Mouse (Mus musculus): Measurements from ENCODE around the gene Gpx4.
"Not testable (repeated sequence)": the region's sequence is repeated elsewhere in the genome, so short reads cannot be mapped to it uniquely, and the experiment has no call there.

Gene Gpx4

GRCm38 (mm10) chr10:80051618-80052373, 4.8 kb downstream of the Gpx4 start:
- DNase-seq = no peak

GRCm38 (mm10) chr10:80052374-80052764, 5.4 kb downstream of the Gpx4 start:
- DNase-seq = no peak

- DNase-seq = peak; percentile 100
Observed at GRCm38 (mm10) chr10:80053259-80053780, 6.4 kb downstream of the Gpx4 start.

- peak; percentile 66 for DNase-seq
Observed at GRCm38 (mm10) chr10:80053831-80054815, 7.2 kb downstream of the Gpx4 start.

- not testable (repeated sequence) for DNase-seq
Observed at GRCm38 (mm10) chr10:80054911-80055310, 7.9 kb downstream of the Gpx4 start.

- DNase-seq = no peak
Observed at GRCm38 (mm10) chr10:80055364-80055763, 8.4 kb downstream of the Gpx4 start.

GRCm38 (mm10) chr10:80055891-80056290, 8.9 kb downstream of the Gpx4 start:
- no peak for DNase-seq

- DNase-seq = no peak
Observed at GRCm38 (mm10) chr10:80056506-80056905, 9.5 kb downstream of the Gpx4 start.

- DNase-seq = no peak
Observed at GRCm38 (mm10) chr10:80056976-80057682, 10.2 kb downstream of the Gpx4 start.

GRCm38 (mm10) chr10:80057683-80058326, 10.8 kb downstream of the Gpx4 start:
- no peak for DNase-seq

- DNase-seq = no peak
Observed at GRCm38 (mm10) chr10:80063104-80063503, 16.1 kb downstream of the Gpx4 start.

GRCm38 (mm10) chr10:80063877-80064650, 17.1 kb downstream of the Gpx4 start:
- DNase-seq = no peak

GRCm38 (mm10) chr10:80069251-80069650, 22.3 kb downstream of the Gpx4 start:
- DNase-seq = no peak

GRCm38 (mm10) chr10:80069948-80070450, 23.0 kb downstream of the Gpx4 start:
- no peak for DNase-seq

- DNase-seq = peak; percentile 83
Observed at GRCm38 (mm10) chr10:80070837-80071515, 24.0 kb downstream of the Gpx4 start.

- no peak for DNase-seq
Observed at GRCm38 (mm10) chr10:80071516-80071900, 24.5 kb downstream of the Gpx4 start.

GRCm38 (mm10) chr10:80072623-80073489, 25.9 kb downstream of the Gpx4 start:
- DNase-seq = no peak

- no peak for DNase-seq
Observed at GRCm38 (mm10) chr10:80074813-80075601, 28.0 kb downstream of the Gpx4 start.

- no peak for DNase-seq
Observed at GRCm38 (mm10) chr10:80075924-80076323, 29.0 kb downstream of the Gpx4 start.

Measured in cerebellum, adult 11 months (tissue).